Mouse (Mus musculus): ENCODE data around the gene Gm20388. TPM values are rescaled to one million over a fixed set of nuclear protein-coding genes. Genes with fewer than 3 reads are reported as not detected.
A peak's percentile ranks its signal among the peaks of the same experiment; 100 is the strongest.

Gene Gm20388
- total RNA-seq, 2 experiments from 2014 or later: 1.3 to 8.5 TPM

DNA sequence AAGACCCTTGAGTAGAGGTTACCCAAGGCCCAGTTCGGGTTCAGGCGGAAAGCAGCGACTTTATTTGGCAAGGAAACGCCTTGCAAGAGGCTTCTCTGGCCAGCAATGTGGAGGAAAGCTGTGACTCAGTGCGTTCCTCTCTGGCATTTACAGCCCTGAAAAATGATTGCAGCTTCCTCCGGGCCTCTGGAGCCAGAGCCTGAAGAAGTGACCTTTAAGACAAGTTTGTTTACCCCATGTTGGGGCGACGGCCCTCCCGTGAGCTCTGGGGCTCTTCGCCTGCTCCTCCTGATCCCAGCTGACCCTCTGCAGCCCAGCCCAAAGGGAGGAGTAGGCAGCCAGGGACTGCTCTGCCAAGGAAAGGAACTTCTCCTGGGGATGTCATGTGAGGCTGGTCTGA is 1036.6 kb downstream of the Gm20388 start:
- DNase-seq (ENCODE audit: low spot score in 2 of 2): peak; percentile 34 to 50

DNA sequence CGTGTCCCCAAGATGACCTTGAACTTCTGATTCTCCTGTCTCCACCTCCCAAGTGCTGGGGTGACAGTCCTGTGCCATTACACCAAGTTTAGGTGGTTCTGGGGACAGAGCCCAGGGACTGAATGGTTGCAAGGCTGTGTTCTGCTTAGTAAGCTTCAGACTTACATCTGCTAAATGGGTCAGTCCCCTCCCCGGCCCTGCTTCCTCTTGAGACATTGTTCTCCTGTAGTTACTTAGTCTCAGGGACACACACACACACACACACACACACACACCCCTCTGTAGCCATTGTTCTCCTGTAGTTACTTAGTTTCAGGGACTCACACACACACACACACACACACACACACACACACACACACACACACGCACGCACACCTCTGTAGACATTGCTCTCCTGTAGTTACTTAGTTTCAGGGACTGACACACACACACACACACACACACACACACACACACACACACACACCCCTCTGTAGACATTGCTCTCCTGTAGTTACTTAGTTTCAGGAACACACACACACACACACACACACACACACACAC is 1037.5 kb downstream of the Gm20388 start:
- DNase-seq (ENCODE audit: low spot score in 2 of 2): no peak

GRCm38 (mm10) chr8:120948620-120949491 is 1038.2 kb downstream of the Gm20388 start:
- no peak for DNase-seq (ENCODE audit: low spot score in 2 of 2)

DNA sequence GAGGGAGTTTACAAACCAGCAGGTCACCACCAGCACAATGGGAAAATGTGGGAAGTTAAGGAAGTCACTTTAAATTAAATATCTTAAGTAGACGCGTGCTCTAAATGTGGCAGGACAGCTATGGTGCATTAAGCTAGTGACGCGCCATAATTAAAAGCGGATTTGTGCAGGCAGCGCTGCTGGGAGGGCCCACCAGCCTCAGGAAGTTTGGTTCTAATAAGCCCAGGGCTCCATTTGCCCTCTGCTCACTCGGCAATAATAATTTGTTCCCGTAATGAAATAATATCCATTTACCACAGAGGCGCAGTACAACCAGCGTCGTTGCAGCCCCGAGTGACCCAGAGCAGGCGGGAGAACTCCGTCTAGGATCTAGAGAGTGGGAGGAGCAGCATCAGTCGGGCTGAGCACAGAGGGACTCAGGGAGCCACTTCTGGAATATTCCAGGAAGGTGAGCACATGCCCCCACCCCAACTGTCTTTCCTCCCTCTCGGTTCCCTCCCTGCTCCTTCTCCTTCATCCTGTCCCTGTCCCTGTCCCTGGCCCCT is 1040.1 kb downstream of the Gm20388 start:
- DNase-seq (ENCODE audit: low spot score in 2 of 2): no peak

GRCm38 (mm10) chr8:120959470-120959891 is 1048.8 kb downstream of the Gm20388 start:
- DNase-seq (ENCODE audit: low spot score in 2 of 2): no peak

DNA sequence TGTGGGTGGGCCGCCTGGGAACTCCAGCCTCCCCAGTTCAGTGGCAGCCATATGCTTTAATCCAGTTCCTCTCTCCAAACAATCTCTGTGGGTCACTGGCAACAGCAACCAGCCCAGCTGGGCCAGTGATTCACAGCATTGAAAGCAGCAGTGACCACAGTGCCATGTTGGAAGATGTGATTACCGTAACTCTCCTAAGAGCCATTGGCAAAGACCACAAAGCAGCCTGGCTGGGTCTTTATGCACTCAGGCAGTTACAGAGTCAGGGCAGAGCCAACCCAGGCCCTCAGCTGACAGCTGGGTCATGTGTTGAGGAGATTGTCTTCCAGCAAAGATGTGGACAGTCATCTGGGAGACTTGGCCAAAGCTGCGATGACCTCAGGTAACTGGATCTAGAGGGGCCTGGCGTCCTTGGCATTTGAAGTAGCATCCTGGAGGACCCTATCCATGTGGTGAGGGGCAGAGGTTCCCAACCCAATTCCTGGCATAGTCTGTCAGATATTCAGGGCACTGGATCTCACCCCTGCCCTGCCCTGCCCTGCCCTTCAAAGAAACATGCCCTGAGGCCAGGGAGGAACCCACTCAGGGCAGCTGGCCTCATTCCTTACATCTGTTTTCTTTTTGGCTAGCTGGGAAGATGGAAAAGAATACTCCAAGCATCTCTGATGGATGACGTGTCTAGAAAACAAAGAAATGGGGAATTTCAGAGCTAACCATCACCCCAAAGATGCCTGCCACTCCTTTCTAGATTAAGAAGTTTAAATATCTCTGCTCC is 1052.2 kb downstream of the Gm20388 start:
- DNase-seq (ENCODE audit: low spot score in 2 of 2): no peak

DNA sequence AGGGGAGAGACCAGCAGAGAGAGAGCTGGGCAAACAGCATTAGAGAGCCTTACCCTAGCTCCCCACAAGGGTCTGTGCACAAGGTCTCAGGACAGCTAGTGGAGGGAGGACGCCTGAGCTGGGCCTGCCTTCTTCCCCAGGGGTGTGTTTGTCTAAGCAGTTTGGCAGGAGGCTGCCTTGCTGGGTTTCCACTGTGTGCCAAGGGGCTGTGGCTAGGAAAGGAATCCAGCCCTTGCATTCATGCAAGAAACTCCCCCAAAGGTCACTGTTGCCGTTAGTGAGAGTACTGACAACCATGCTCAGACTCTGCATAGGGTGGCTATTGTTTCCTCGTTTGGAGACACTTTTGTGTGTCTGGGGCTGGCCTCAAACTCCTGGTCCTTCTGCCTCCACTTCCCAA is 1055.9 kb downstream of the Gm20388 start:
- no peak for DNase-seq (ENCODE audit: low spot score in 2 of 2)

DNA sequence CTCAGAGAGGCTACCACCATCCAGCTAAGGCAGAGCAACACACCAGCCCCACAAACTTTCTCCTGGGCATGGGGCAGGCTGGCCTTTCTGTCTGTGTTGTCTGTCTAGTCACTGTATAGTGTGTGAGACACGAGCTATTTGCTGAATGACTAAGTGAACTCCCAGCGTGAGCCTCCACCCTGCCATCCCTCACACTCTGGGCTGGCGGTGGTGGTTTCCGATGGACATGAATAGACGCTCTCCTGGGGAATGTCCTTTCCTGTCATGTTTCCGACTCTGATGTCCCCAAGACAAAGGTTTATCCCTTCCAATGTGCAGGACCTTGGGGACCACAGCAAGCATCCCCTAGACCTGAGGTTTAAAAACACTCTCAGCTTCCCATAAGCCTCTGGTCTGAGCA is 1057.7 kb downstream of the Gm20388 start:
- DNase-seq (ENCODE audit: low spot score in 2 of 2): no peak

GRCm38 (mm10) chr8:120970346-120970745 is 1059.7 kb downstream of the Gm20388 start:
- peak; percentile 51 to 62 for DNase-seq (ENCODE audit: low spot score in 2 of 2)

DNA sequence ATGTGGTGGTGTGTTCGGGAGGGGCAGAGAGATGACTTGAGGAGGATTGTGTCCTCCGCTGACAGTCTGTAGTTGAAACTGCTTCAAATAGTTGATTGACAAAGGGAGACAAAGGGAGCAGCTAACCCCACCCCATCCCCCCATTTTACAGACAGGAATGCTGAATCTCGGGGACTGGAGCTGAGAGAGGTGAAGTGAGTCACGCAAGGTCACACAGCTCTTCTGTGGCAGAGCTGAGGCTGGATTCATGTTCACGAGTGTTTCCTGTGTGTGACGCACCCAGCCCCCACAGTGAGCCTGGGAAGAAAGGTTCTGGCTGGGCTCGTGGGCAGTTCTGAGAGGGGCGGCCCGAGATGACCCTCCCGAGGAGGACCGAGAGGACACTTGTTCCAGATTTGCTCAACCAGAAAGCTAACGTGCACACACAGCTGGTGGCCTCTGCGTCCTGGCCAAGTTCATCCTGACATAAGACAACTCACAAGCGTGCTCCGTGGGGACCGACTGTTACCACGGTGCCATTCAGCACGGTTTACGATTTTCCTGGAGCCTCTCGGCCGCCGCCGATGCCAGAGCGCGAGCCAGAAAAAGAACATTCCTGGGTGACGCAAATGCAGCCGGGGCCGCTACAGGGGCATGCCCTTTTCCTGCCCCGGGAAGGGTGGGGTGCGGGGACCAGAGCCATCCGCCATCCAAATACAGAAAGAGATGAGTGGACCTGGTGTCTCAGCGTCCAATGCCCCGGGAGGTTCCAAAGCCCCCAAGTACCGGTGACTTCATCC is 1061.2 kb downstream of the Gm20388 start:
- DNase-seq (ENCODE audit: low spot score in 2 of 2): peak; percentile 31 to 59

DNA sequence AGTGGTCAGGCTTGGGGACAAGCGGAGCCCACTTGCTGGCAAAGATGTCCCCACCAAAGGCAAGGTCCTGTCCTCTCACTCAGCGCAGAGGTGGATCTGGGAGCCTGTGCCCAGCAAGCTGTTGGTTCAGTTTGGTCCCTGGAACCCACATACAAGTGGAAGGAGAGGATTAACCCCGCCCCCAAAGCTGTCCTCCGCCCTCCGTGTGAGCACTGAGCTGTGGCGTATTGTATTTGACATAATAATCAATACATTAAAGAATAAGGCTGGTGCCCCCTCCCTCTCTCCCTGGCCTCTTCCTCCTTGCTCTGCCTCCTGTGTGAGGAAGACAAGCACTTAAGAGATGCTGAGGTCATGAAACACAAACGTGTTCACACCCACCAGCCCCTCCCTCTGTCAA is 1062.4 kb downstream of the Gm20388 start:
- DNase-seq (ENCODE audit: low spot score in 2 of 2): no peak

DNA sequence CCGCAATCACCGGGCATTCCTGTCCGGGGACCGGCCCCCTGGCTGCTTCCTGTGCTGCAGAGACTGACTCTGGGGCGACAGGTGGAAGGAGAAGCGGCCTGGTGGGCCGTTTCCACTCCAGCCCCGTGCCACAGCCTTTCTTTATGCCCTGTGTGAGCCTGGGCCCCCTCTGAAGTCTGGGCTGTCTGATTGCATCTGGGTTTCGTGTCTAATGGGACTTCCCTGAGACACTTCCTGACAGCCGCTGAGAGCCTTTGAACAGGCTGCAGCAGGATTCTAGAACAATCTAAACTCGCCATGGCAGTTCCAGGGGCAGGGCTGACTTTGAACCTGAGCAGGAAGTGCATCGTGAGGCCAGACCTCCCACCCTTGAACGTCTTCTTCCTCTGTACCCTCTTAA is 1066.5 kb downstream of the Gm20388 start:
- no peak for DNase-seq (ENCODE audit: low spot score in 2 of 2)

GRCm38 (mm10) chr8:120979210-120979609 is 1068.6 kb downstream of the Gm20388 start:
- no peak for DNase-seq (ENCODE audit: low spot score in 2 of 2)

GRCm38 (mm10) chr8:120980948-120981347 is 1070.3 kb downstream of the Gm20388 start:
- no peak for DNase-seq (ENCODE audit: low spot score in 2 of 2)

DNA sequence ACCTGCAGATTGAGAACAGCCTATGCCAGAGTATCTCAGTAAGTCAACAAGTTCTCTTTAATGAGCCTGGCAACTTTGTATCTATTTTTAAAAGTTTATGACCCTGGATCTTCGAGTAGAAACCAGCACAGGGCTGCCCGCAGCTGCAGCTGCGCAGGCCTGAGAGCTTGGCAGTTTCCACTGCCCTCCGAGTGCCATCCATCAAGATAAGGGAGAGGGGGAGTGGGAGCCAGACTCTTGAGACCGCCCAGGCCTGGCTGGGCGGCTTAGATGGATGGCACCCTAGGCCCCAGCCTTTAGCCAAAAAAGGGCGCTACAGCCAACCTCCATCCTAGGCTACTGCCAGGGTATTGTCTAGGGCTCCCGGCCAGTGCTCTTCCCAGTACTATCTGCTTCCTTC is 1074.2 kb downstream of the Gm20388 start:
- DNase-seq (ENCODE audit: low spot score in 2 of 2): no peak

GRCm38 (mm10) chr8:120986022-120986421 is 1075.4 kb downstream of the Gm20388 start:
- DNase-seq (ENCODE audit: low spot score in 2 of 2): no peak

- DNase-seq (ENCODE audit: low spot score in 2 of 2): no peak
Measured at GRCm38 (mm10) chr8:120993738-120994137, 1083.1 kb downstream of the Gm20388 start.

DNA sequence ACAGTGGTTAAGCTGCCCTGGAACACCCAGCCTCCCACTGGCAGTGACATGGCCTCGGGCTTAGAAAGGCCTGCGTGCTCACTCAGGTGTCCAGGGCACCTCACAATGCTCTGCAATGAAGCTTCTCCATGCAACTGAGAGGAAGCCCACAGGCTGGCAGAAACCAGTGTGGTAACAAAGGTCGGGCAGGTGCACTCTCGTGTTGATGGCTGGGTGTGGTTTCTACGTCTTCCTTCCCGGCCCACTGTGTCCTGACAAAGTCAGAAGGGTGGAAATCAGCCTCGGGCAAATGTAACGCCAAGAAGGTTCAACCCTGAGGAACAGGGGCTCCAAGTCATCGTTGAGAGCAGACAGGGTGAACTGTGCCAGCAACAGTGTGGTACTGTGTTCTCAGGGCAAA is 1084.8 kb downstream of the Gm20388 start:
- no peak for DNase-seq (ENCODE audit: low spot score in 2 of 2)

- DNase-seq (ENCODE audit: low spot score in 2 of 2): no peak
Measured at GRCm38 (mm10) chr8:120996905-120997581, 1086.4 kb downstream of the Gm20388 start.

- no peak for DNase-seq (ENCODE audit: low spot score in 2 of 2)
Measured at GRCm38 (mm10) chr8:120997926-120998325, 1087.3 kb downstream of the Gm20388 start.

All from adrenal gland, adult 18-20 months (tissue).